Mouse (Mus musculus): ENCODE results near the gene Ly6g6d.
"Not testable (repeated sequence)": the region's sequence is repeated elsewhere in the genome, so short reads cannot be mapped to it uniquely, and the experiment has no call there.

Ly6g6d gene

GRCm38 (mm10) chr17:35048149-35048931 is 29.5 kb downstream of the Ly6g6d start:
- DNase-seq = peak; percentile 51

GRCm38 (mm10) chr17:35047688-35048087 is 30.2 kb downstream of the Ly6g6d start:
- peak; percentile 56 for DNase-seq

- peak; percentile 99 for DNase-seq
Observed at GRCm38 (mm10) chr17:35046681-35047455, 31.0 kb downstream of the Ly6g6d start, which contains the start of gene Msh5. Gene Msh5 (minus strand): TSS chr17:35046745.

- DNase-seq = no peak
Observed at GRCm38 (mm10) chr17:35045807-35046680, 31.8 kb downstream of the Ly6g6d start.

- no peak for DNase-seq
Observed at GRCm38 (mm10) chr17:35044904-35045806, 32.7 kb downstream of the Ly6g6d start.

GRCm38 (mm10) chr17:35043794-35044193 is 34.1 kb downstream of the Ly6g6d start:
- DNase-seq = no peak

- DNase-seq = no peak
Observed at GRCm38 (mm10) chr17:35039121-35039873, 38.6 kb downstream of the Ly6g6d start.

- DNase-seq = no peak
Observed at GRCm38 (mm10) chr17:35034896-35035295, 43.0 kb downstream of the Ly6g6d start.

- DNase-seq = not testable (repeated sequence)
Observed at GRCm38 (mm10) chr17:35033703-35034102, 44.2 kb downstream of the Ly6g6d start.

- DNase-seq = no peak
Observed at GRCm38 (mm10) chr17:35032323-35032870, 45.5 kb downstream of the Ly6g6d start.

GRCm38 (mm10) chr17:35031880-35032279 is 46.0 kb downstream of the Ly6g6d start:
- no peak for DNase-seq

- DNase-seq = no peak
Observed at GRCm38 (mm10) chr17:35031272-35031671, 46.6 kb downstream of the Ly6g6d start.

GRCm38 (mm10) chr17:35029691-35030532 is 48.0 kb downstream of the Ly6g6d start:
- peak; percentile 49 for DNase-seq

GRCm38 (mm10) chr17:35028315-35028714 is 49.5 kb downstream of the Ly6g6d start:
- DNase-seq = no peak

GRCm38 (mm10) chr17:35027277-35028068 is 50.4 kb downstream of the Ly6g6d start, which contains the start of gene Sapcd1:
Gene Sapcd1 (minus strand): TSS chr17:35028016.
- no peak for DNase-seq

- no peak for DNase-seq
Observed at GRCm38 (mm10) chr17:35026206-35026605, 51.7 kb downstream of the Ly6g6d start.

GRCm38 (mm10) chr17:35024691-35025488 is 53.0 kb downstream of the Ly6g6d start:
- DNase-seq = no peak

- no peak for DNase-seq
Observed at GRCm38 (mm10) chr17:35024261-35024660, 53.6 kb downstream of the Ly6g6d start.

Data from lung, postnatal 36 days (tissue).